Mouse (Mus musculus) spleen, adult 2 months (tissue): ENCODE data around the gene Lypla2.

Experiments
- CTCF ChIP-seq: fragments of 200-500 bp; IDR thresholded peaks from 2 replicates; pipeline ENCODE4 v1.5.1; 2011; ENCODE audit warnings: mild to moderate bottlenecking, inconsistent platforms; ENCODE audit not compliant: insufficient read depth, insufficient read length, insufficient replicate concordance; ENCODE audit errors: extremely low read depth
- POLR2A ChIP-seq: fragments of 200-500 bp; IDR thresholded peaks from 2 replicates; pipeline ENCODE4 v1.6.1; 2011; ENCODE audit warnings: low read depth, low read length, inconsistent platforms

GRCm38 (mm10) chr4:135935502-135935901, 36.9 kb downstream of the Lypla2 start:
- TF ChIP-seq CTCF, result no peak
- no peak for TF ChIP-seq POLR2A
